Mouse (Mus musculus) stomach, postnatal 0 days (tissue): ENCODE results near the gene Nfkbil1. TPM values are rescaled to one million over a fixed set of nuclear protein-coding genes. Genes with fewer than 3 reads are reported as not detected.

Experiments used
- ATAC-seq: fragments of 200-750 bp; cut with Nextera tagmentation; 2 replicates; pipeline ENCODE4 v1.8.0; 2017; ENCODE audit not compliant: low FRiP score, low TSS enrichment
- DNase-seq: peaks from one replicate; pipeline ENCODE4 v3.0.0-alpha.2; 2016; ENCODE audit warnings: low spot score
- H3K27ac ChIP-seq: fragments of 300-500 bp; sonication (generic); replicated peaks from 2 replicates; pipeline ENCODE4 v1.5.1; 2014; ENCODE audit warnings: mild to moderate bottlenecking, control low read depth
- H3K27me3 ChIP-seq: fragments of 300-500 bp; sonication (generic); 2 replicates; pipeline ENCODE4 v1.6.1; 2014; ENCODE audit warnings: low read length; ENCODE audit not compliant: control insufficient read depth, insufficient read depth
- H3K36me3 ChIP-seq: fragments of 300-500 bp; sonication (generic); 2 replicates; pipeline ENCODE4 v1.6.1; 2014; ENCODE audit warnings: low read length, mixed read lengths; ENCODE audit not compliant: control insufficient read depth, insufficient read depth
- H3K4me1 ChIP-seq: fragments of 300-500 bp; sonication (generic); replicated peaks from 2 replicates; pipeline ENCODE4 v1.6.1; 2014; ENCODE audit warnings: antibody characterized with exemption; ENCODE audit not compliant: control insufficient read depth, insufficient read depth
- H3K4me2 ChIP-seq: fragments of 300-500 bp; sonication (generic); replicated peaks from 2 replicates; pipeline ENCODE4 v1.6.1; 2014; ENCODE audit warnings: low read depth, mild to moderate bottlenecking, control low read depth, moderate library complexity
- H3K4me3 ChIP-seq: fragments of 300-500 bp; sonication (generic); 2 replicates; pipeline ENCODE4 v1.5.1; 2014; ENCODE audit warnings: low read depth, low read length, control low read depth
- H3K9ac ChIP-seq: fragments of 300-500 bp; sonication (generic); 2 replicates; pipeline ENCODE4 v1.6.1; 2014; ENCODE audit warnings: mild to moderate bottlenecking, low read length, control low read depth, mixed read lengths
- H3K9me3 ChIP-seq: fragments of 300-500 bp; sonication (generic); 2 replicates; pipeline ENCODE4 v1.6.1; 2016; ENCODE audit warnings: low read length; ENCODE audit not compliant: control insufficient read depth
- CTCF ChIP-seq: IDR thresholded peaks from 2 replicates; pipeline ENCODE4 v1.5.1; 2016; ENCODE audit warnings: antibody characterized with exemption, low read depth, mild to moderate bottlenecking, moderate library complexity
- EP300 ChIP-seq: optimal IDR thresholded peaks from 2 replicates; pipeline ENCODE3; 2016; ENCODE audit warnings: antibody characterized with exemption
- WGBS: fragments of 180-500 bp; shearing (Covaris S2); extraction: QIAGEN DNeasy Blood & Tissue Kit; methylation state at CpG from one replicate; pipeline ENCODE4 v1.1.7; 2014; 5-methylcytosine and 5-hydroxymethylcytosine counted together
- polyA plus RNA-seq: library from polyadenylated mRNA; unstranded; fragments of >200 nt; fragmentation: Nextera tagmentation; extraction: Ambion mirVana; gene quantifications from 2 replicates; pipeline ENCODE4 v1.2.1, GENCODE M21; 2015

Gene Nfkbil1
- polyA plus RNA-seq, 1 experiment from 2014 or later = 7.4 TPM

DNA sequence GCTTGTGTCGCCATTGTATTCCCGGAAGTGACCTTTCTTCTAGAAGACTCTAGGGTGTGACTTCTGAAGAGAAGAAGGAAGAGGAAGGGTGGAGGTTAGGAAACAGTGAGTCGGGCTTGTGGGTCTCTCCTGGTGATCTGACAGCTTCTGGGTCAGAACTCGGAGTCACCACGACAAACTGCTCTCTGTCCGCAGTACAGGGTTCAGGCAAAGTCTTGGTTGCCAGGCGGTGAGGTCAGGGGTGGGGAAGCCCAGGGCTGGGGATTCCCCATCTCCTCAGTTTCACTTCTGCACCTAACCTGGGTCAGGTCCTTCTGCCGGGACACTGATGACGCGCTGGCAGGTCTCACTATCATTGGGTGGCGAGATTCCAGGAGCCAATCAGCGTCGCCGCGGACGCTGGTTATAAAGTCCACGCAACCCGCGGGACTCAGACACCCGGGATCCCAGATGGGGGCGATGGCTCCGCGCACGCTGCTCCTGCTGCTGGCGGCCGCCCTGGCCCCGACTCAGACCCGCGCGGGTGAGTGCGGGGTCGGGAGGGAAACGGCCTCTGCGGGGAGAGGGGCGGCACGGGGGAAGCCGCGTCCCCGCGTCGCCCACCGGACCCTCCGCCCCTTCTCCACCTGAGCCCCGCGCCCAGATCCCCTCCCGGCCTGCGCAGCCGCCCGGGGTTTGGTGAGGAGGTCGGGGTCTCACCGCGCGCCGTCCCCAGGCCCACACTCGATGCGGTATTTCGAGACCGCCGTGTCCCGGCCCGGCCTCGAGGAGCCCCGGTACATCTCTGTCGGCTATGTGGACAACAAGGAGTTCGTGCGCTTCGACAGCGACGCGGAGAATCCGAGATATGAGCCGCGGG is 27.3 kb upstream of the Nfkbil1 start, which contains the start of gene H2-D1:
Gene H2-D1 (plus strand): TSS at position 67 of the 859 bp plus-strand sequence.
- TF ChIP-seq CTCF = no peak
- no peak for TF ChIP-seq EP300
- peak within 1 kb of the TSS; percentile 77 for H3K27ac ChIP-seq
- no peaks in the 10 kb centered on the region for H3K4me1 ChIP-seq
- no peaks in the 10 kb centered on the region for H3K9me3 ChIP-seq
- H3K36me3 ChIP-seq = no peaks in the 10 kb centered on the region
- DNase-seq = peak; percentile 96
- peak within 1 kb of the TSS; percentile 100 for H3K4me2 ChIP-seq
- peak within 1 kb of the TSS; percentile 74 for H3K9ac ChIP-seq
- no peaks in the 10 kb centered on the region for H3K27me3 ChIP-seq
- peak; percentile 91 for ATAC-seq
- H3K4me3 ChIP-seq = peak within 1 kb of the TSS; percentile 70
- 1% methylated on average over 69 of the region's 73 CpGs for WGBS

DNA sequence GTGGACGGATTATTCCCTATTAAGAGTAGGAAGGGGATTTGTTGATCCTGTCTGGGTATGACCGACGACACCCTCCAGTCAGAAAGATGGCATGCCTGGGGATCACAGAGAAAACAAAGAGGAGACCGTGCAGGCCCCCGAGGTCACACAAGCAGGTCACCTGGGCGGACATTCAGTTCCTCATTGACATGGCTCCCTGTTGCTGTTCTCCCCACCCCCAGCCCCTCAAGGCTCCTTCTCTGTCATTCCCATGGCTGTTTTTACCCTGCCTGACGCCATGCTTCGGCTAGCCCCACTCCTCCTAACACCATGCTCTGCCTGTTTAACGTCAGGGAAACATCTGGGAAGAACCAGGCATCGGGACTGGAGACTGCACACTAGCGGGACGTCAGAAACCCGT is 26.1 kb upstream of the Nfkbil1 start:
- Histone ChIP-seq H3K4me3 (no peak overlapping the region), H3K4me1 (no peaks in the 10 kb centered on the region), H3K27ac (no peak overlapping the region), H3K36me3 (no peaks in the 10 kb centered on the region), H3K9ac (no peak overlapping the region), H3K4me2 (no peak overlapping the region), H3K9me3 (no peaks in the 10 kb centered on the region), H3K27me3 (no peaks in the 10 kb centered on the region)
- TF ChIP-seq CTCF = no peak
- no peak for TF ChIP-seq EP300
- DNase-seq (no peak), ATAC-seq (no peak)
- WGBS = 68% methylated on average over 13 of the region's 13 CpGs

- DNase-seq = no peak
- no peak for ATAC-seq
- H3K36me3 ChIP-seq = no peaks in the 10 kb centered on the region
- H3K4me1 ChIP-seq = no peaks in the 10 kb centered on the region
- WGBS = 56% methylated on average over 4 of the region's 4 CpGs
- no peak overlapping the region for H3K27ac ChIP-seq
- H3K4me3 ChIP-seq = no peak overlapping the region
- TF ChIP-seq EP300 = no peak
- TF ChIP-seq CTCF = no peak
- no peak overlapping the region for H3K4me2 ChIP-seq
- no peak overlapping the region for H3K9ac ChIP-seq
- H3K9me3 ChIP-seq = no peaks in the 10 kb centered on the region
- H3K27me3 ChIP-seq = no peaks in the 10 kb centered on the region
Measured at GRCm38 (mm10) chr17:35259621-35260020, 24.0 kb upstream of the Nfkbil1 start.

GRCm38 (mm10) chr17:35258492-35259478 is 23.2 kb upstream of the Nfkbil1 start:
- H3K36me3 ChIP-seq = no peaks in the 10 kb centered on the region
- DNase-seq (peak; percentile 63), ATAC-seq (no peak)
- H3K9ac ChIP-seq = no peak overlapping the region
- H3K9me3 ChIP-seq = no peaks in the 10 kb centered on the region
- no peak overlapping the region for H3K4me3 ChIP-seq
- WGBS = 44% methylated on average over 13 of the region's 14 CpGs
- TF ChIP-seq CTCF (peak; percentile 20; the same call in 1 of the 2 replicates), EP300 (no peak)
- no peaks in the 10 kb centered on the region for H3K27me3 ChIP-seq
- no peaks in the 10 kb centered on the region for H3K4me1 ChIP-seq
- H3K4me2 ChIP-seq = no peak overlapping the region
- H3K27ac ChIP-seq = no peak overlapping the region

DNA sequence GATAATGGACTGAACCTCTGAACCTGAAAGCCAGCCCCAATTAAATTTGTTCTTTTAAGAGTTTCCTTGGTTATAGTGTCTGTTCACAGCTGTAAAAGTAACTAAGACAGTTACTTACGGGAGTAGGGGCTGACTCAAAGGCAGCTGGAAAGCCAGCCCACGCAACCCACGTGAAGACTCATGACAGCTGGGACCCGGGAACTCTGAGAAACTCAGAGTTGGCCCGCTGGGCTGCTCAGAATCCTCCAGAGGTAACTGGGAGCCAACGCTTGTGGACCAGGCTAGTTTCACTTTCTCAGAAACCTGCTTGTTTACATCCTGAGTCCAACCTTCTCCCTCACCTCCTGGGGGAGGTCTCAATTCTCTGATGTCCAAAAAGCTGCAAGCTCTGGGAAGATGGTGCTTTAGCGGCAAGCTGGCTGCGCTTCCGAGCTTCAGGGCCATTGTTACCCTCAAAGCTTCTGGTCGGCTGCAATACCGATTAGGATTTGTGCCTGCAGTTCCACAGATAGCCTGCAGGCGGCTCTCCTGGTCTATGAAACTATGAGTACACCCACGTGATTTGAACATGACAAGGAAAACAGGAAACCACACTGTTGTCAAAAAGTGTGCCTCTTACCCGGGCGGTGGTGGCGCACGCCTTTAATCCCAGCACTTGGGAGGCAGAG is 22.4 kb upstream of the Nfkbil1 start:
- no peak for TF ChIP-seq EP300
- peak; percentile 90 for TF ChIP-seq CTCF
- no peaks in the 10 kb centered on the region for H3K27me3 ChIP-seq
- WGBS = 9% methylated on average over 17 of the region's 17 CpGs

More for the DNA sequence above, 22.4 kb upstream of the Nfkbil1 start:
- H3K4me1 ChIP-seq = no peaks in the 10 kb centered on the region
- peak overlapping the region; percentile 53 for H3K4me2 ChIP-seq
- H3K9ac ChIP-seq = peak overlapping the region; percentile 47; the same call in 1 of the 2 replicates
- 0 out of 2 replicates have a peak, but pooled peaks cover 2% of the 10 kb centered on the region for H3K36me3 ChIP-seq
- H3K27ac ChIP-seq = no peak overlapping the region
- H3K4me3 ChIP-seq = peak overlapping the region; percentile 31
- DNase-seq (peak; percentile 91), ATAC-seq (peak; percentile 34)
- no peaks in the 10 kb centered on the region for H3K9me3 ChIP-seq
